Mouse (Mus musculus) liver, embryonic 12.5 days (tissue): ENCODE results near the gene Hs6st2. TPM values are rescaled to one million over a fixed set of nuclear protein-coding genes. Genes with fewer than 3 reads are reported as not detected.

Experiments used
- ATAC-seq: fragments of 200-750 bp; cut with Nextera tagmentation; 2 replicates; pipeline ENCODE4 v1.8.0; 2017; ENCODE audit warnings: moderate number of reproducible peaks, mild to moderate bottlenecking, moderate library complexity
- H3K27ac ChIP-seq: fragments of 300-500 bp; sonication (generic); 2 replicates; pipeline ENCODE4 v1.5.1; 2016; ENCODE audit warnings: mild to moderate bottlenecking
- H3K27me3 ChIP-seq: fragments of 300-500 bp; sonication (generic); replicated peaks from 2 replicates; pipeline ENCODE4 v1.6.1; 2016; ENCODE audit warnings: mild to moderate bottlenecking, moderate library complexity
- H3K36me3 ChIP-seq: fragments of 300-500 bp; sonication (generic); 2 replicates; pipeline ENCODE4 v1.6.1; 2016; ENCODE audit warnings: mild to moderate bottlenecking, moderate library complexity
- H3K4me1 ChIP-seq: fragments of 300-500 bp; sonication (generic); 2 replicates; pipeline ENCODE4 v1.6.1; 2016
- H3K4me2 ChIP-seq: fragments of 300-500 bp; sonication (generic); 2 replicates; pipeline ENCODE4 v1.6.1; 2016; ENCODE audit warnings: mild to moderate bottlenecking, moderate library complexity
- H3K4me3 ChIP-seq: fragments of 300-500 bp; sonication (generic); 2 replicates; pipeline ENCODE4 v1.5.1; 2016; ENCODE audit warnings: mild to moderate bottlenecking, moderate library complexity
- H3K9ac ChIP-seq: fragments of 300-500 bp; sonication (generic); 2 replicates; pipeline ENCODE4 v1.6.1; 2016; ENCODE audit warnings: mild to moderate bottlenecking, moderate library complexity
- H3K9me3 ChIP-seq: fragments of 300-500 bp; sonication (generic); replicated peaks from 2 replicates; pipeline ENCODE4 v1.6.1; 2016; ENCODE audit warnings: mild to moderate bottlenecking, moderate library complexity
- WGBS: fragments of 180-500 bp; shearing (Covaris S2); methylation state at CpG from one replicate; pipeline ENCODE4 v1.1.7; 2016; ENCODE audit not compliant: insufficient replicate concordance; 5-methylcytosine and 5-hydroxymethylcytosine counted together
- polyA plus RNA-seq: library from polyadenylated mRNA; unstranded; fragments of >200 nt; fragmentation: Nextera tagmentation; extraction: Ambion mirVana; gene quantifications from 2 replicates; pipeline ENCODE4 v1.2.1, GENCODE M21; 2016

Gene Hs6st2
- polyA plus RNA-seq, 1 experiment from 2014 or later: 2.6 TPM

DNA sequence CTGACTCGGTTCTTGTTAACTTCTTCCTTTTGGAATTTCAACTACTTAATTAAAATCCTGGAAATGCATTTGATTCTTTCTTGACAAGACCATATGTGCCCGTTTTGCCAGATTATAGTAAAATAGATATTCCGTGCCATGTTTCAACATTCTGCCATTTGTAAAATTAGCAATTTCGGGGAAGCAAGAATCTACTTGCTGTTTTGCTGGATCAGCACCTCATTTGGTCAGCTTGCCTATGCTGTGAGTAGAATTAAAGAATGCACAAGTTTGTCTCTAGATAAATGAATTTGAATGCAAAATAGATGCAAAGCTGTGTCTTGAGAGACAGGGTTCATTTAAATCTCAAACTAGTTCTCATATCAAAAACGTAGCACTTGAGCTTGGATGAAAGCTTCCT lies 142.0 kb downstream of the Hs6st2 start:
- H3K4me3 ChIP-seq: no peak overlapping the region
- H3K9me3 ChIP-seq: no peaks in the 10 kb centered on the region
- H3K4me1 ChIP-seq: no peaks in the 10 kb centered on the region
- H3K9ac ChIP-seq: no peak overlapping the region
- 66% methylated on average over 5 of the region's 5 CpGs for WGBS
- no peak for ATAC-seq
- H3K36me3 ChIP-seq: no peaks in the 10 kb centered on the region
- H3K4me2 ChIP-seq: no peak overlapping the region
- H3K27ac ChIP-seq: no peak overlapping the region
- H3K27me3 ChIP-seq: no peaks in the 10 kb centered on the region

DNA sequence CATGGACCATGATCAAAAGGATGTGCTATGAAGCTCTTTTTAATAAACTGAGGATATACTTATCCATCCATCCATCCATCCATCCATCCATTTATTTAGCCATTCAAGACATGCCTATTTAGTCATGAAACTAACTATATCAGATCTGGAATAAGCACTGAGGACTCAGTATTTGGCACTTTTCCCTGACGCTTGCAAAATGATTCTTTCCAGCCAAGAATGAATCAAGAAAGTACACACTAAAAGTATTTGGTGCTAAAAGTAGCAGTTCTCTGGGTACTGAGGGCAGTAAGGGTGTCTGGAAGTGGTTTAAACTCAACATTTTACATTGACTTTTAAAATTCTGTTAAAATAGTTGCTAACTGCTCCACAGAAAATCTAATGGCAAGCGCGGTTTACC lies 144.6 kb downstream of the Hs6st2 start:
- Histone ChIP-seq H3K4me3 (no peak overlapping the region), H3K27ac (no peak overlapping the region), H3K36me3 (no peaks in the 10 kb centered on the region), H3K4me2 (no peak overlapping the region), H3K9ac (no peak overlapping the region), H3K4me1 (no peaks in the 10 kb centered on the region), H3K9me3 (no peaks in the 10 kb centered on the region), H3K27me3 (no peaks in the 10 kb centered on the region)
- no peak for ATAC-seq
- 78% methylated on average over 3 of the region's 3 CpGs for WGBS

DNA sequence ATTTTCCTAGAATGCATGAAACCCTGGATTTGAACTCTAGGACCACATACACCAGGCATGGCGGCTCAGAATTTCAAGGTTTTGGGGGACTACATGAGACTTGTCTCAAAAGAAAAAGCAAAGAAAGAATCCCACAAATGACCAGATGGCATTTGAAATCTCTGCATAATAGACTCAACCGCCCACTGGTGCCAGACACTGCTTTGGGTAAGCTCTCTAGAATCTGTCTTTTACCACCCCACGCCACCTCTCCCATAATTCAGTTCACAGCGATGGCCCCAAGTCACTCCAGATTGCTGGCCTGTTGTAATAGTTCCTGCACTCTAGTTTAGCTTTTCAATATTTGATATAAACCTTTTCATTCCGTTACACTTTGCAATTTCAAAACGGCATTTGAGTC lies 146.4 kb downstream of the Hs6st2 start:
- Histone ChIP-seq H3K9me3 (no peaks in the 10 kb centered on the region), H3K4me1 (no peaks in the 10 kb centered on the region), H3K27me3 (no peaks in the 10 kb centered on the region), H3K27ac (no peak overlapping the region), H3K4me2 (no peak overlapping the region), H3K36me3 (no peaks in the 10 kb centered on the region), H3K9ac (no peak overlapping the region), H3K4me3 (no peak overlapping the region)
- 73% methylated on average over 6 of the region's 6 CpGs for WGBS
- no peak for ATAC-seq

DNA sequence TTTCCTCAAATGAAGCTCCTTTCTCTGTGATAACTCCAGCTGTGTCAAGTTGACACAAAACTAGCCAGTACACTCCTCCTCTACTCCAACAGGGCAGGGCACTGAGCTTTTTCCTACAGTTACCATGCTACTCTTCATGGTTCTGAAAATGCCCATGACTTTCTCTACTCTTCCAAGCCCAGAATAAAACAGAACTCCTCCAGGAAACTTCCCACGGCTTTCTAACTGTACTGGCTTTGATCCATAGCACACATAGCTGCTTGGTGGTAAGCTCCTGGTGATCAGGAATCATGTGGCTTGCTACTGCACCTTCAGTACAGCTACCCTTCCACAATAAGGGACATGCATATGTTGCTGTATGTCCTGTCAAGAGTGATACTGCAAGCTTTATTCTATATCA lies 150.5 kb downstream of the Hs6st2 start:
- Histone ChIP-seq H3K9me3 (no peaks in the 10 kb centered on the region), H3K4me2 (no peak overlapping the region), H3K27me3 (no peaks in the 10 kb centered on the region), H3K4me1 (no peaks in the 10 kb centered on the region), H3K4me3 (no peak overlapping the region), H3K36me3 (no peaks in the 10 kb centered on the region), H3K9ac (no peak overlapping the region), H3K27ac (no peak overlapping the region)
- no peak for ATAC-seq
- WGBS: 60% methylated on average over 1 of the region's 1 CpGs

DNA sequence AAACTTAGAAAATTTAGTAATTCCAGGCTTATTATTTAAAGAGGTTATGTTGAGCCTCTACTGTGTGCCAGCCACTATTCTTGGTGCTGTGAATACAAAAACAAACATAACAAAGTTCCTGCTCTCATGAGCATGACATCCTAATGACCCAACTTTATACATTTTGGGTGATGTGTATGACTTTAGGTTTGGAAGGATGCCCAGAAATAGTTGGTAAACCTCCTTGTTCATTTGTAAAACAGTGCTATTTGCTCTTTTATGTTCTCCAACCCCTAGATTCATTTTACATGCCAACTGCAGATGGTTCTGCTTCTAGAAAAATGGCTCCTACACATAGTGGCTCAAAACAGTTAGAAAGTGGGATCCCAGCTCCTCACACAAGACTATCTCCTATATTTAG lies 153.1 kb downstream of the Hs6st2 start:
- ATAC-seq: no peak
- H3K9ac ChIP-seq: no peak overlapping the region
- no peaks in the 10 kb centered on the region for H3K27me3 ChIP-seq
- H3K4me3 ChIP-seq: no peak overlapping the region
- no peak overlapping the region for H3K27ac ChIP-seq
- no peaks in the 10 kb centered on the region for H3K36me3 ChIP-seq
- H3K9me3 ChIP-seq: no peaks in the 10 kb centered on the region
- no peaks in the 10 kb centered on the region for H3K4me1 ChIP-seq
- no peak overlapping the region for H3K4me2 ChIP-seq

DNA sequence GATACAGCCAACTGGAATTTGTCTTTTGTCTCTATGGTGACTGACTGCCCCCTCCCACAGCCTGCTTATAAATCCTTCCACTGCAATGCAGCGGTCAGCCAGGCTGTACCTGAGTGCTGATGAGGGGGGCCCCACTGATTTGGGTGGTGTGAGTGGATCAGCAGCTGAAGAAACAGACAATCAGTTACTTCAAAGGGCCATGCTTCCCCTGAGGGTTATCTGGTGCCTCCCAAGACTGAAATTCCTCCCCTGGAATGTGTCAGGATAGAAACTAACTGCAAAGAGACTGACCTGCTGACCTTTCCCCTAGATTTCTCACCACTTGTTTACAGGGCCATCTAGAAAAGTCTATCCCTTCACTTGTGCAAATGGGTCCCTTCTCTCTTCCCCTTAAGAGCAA lies 166.8 kb downstream of the Hs6st2 start:
- WGBS: 35% methylated on average over 1 of the region's 1 CpGs
- no peak for ATAC-seq
- H3K9me3 ChIP-seq: no peaks in the 10 kb centered on the region
- no peaks in the 10 kb centered on the region for H3K27me3 ChIP-seq
- H3K27ac ChIP-seq: no peak overlapping the region
- H3K9ac ChIP-seq: no peak overlapping the region
- H3K4me2 ChIP-seq: no peak overlapping the region
- no peaks in the 10 kb centered on the region for H3K36me3 ChIP-seq
- no peak overlapping the region for H3K4me3 ChIP-seq
- no peaks in the 10 kb centered on the region for H3K4me1 ChIP-seq

DNA sequence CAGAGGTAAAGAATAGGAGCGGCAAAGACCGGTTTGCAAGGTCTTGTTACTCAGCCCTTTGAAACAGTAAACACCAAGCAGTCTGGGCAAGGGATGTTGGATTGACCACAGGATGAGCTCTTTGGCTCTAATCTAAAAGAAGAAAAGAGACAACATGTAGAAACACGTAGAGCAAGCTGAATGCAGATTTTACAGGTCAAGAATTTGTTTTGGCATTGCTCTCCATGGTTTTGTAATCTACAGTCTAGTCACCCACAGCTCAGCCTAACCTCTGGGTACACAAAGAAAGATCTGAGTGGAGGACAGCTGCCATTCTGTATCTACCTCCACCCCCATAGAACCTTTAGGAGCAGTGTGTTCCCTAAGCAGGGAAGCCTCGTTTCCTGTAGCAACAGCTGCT lies 175.1 kb downstream of the Hs6st2 start:
- 53% methylated on average over 4 of the region's 4 CpGs for WGBS
- no peak overlapping the region for H3K4me3 ChIP-seq
- H3K27me3 ChIP-seq: no peaks in the 10 kb centered on the region
- no peaks in the 10 kb centered on the region for H3K9me3 ChIP-seq
- no peaks in the 10 kb centered on the region for H3K4me1 ChIP-seq
- H3K4me2 ChIP-seq: no peak overlapping the region
- ATAC-seq: no peak
- H3K9ac ChIP-seq: no peak overlapping the region
- no peaks in the 10 kb centered on the region for H3K36me3 ChIP-seq
- no peak overlapping the region for H3K27ac ChIP-seq

DNA sequence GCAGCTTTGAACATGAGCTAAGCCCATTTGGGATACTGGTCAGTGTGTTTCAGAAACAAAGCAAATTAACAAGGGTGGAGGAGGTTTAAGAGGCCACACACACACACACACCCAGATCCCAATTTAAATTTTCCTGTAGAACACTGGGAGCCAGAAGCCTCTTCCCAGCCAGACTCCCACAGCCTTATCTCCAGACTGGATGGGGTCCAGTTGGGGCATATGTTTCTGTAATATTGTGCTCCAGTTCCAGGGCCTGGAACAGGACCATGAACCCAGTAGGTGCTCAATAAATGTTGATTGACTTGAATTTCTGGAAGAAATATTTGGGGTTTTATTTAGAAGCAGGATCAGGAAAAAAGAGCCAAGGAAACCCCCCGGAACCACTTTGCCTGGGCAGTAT lies 176.0 kb downstream of the Hs6st2 start:
- H3K27me3 ChIP-seq: no peaks in the 10 kb centered on the region
- H3K4me2 ChIP-seq: no peak overlapping the region
- H3K9me3 ChIP-seq: no peaks in the 10 kb centered on the region
- H3K4me3 ChIP-seq: no peak overlapping the region
- H3K9ac ChIP-seq: no peak overlapping the region
- no peak overlapping the region for H3K27ac ChIP-seq
- WGBS: 26% methylated on average over 1 of the region's 1 CpGs
- H3K36me3 ChIP-seq: no peaks in the 10 kb centered on the region
- no peaks in the 10 kb centered on the region for H3K4me1 ChIP-seq
- ATAC-seq: no peak

DNA sequence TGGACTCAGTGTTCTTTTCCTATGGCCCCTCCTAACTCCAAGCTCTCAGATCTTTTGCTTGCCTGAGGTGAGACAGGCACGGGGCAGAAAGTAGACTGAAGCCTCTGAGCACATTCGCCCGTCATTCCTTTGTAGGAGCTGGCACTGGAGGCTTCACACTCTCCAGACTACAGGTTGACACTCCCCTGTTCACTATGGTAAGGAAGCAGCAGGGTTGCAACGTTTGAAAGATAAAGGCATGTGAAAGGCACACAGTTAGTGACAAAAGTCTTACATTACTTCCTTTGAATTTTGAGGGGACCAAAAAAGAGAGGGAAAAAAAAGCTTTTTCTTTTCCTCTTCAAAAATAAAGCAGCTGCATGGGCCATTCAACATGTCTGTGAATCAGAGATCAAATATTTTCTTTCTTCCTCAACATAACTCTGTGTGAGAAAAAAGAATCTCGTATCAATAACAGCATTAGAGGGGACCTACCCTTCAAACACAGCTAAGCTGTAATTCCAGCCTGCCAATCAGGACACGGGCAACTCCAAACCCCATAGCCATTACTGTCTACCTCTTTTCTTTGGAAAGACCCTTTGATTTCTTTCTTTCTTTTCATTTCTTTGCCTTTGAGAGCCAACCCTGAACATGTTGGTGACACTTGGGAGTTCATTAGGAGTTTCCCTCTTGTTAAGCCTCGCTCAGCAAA lies 177.7 kb downstream of the Hs6st2 start:
- Histone ChIP-seq H3K4me2 (no peak overlapping the region), H3K9me3 (no peaks in the 10 kb centered on the region), H3K27ac (no peak overlapping the region), H3K27me3 (no peaks in the 10 kb centered on the region), H3K9ac (no peak overlapping the region), H3K36me3 (no peaks in the 10 kb centered on the region), H3K4me1 (no peaks in the 10 kb centered on the region), H3K4me3 (no peak overlapping the region)
- no peak for ATAC-seq
- WGBS: 54% methylated on average over 7 of the region's 7 CpGs

DNA sequence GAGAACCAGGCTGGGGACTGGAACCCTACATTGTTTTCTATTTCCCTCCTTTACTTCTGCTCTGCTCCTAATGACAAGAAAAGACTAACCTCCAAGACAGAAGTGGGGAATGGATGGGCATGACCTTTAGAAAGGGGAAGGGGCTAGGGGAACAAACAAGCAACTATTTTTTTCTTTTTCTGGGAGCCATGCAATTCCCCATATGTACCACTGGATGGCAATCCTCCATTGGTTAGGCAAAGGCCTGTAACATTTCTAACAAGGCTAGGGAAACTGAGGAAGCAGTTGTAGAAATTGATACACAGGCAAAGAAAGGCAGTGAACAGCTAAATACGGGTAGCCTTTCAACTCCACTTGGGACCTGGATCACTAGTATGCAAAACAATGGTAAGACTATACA lies 183.8 kb downstream of the Hs6st2 start:
- no peaks in the 10 kb centered on the region for H3K4me1 ChIP-seq
- ATAC-seq: no peak
- H3K9me3 ChIP-seq: no peaks in the 10 kb centered on the region
- no peaks in the 10 kb centered on the region for H3K36me3 ChIP-seq
- no peaks in the 10 kb centered on the region for H3K27me3 ChIP-seq
- H3K4me3 ChIP-seq: no peak overlapping the region
- H3K4me2 ChIP-seq: no peak overlapping the region
- 30% methylated on average over 1 of the region's 1 CpGs for whole genome bisulfite sequencing
- H3K27ac ChIP-seq: no peak overlapping the region
- H3K9ac ChIP-seq: no peak overlapping the region

DNA sequence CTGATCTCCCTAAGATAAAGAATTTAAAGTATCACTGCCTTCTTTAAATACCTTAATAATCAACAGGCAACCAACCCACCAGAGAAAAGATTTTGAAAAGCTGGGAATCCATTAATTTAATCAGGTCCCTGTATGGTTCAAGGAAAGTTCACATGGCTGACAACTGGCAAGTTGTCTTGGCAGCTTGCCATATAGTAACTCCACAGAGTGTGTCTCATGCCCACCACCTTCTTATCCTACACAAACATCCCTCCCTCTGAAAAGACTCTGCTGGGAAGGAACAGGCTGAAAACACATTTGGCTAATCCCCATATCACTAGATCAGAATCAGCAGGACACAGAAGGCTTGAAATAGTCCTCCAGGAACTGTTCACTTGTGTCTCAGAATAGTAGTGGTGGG lies 193.3 kb downstream of the Hs6st2 start:
- no peak for ATAC-seq
- Histone ChIP-seq H3K9ac (no peak overlapping the region), H3K4me2 (no peak overlapping the region), H3K9me3 (no peaks in the 10 kb centered on the region), H3K4me1 (no peaks in the 10 kb centered on the region), H3K4me3 (no peak overlapping the region), H3K36me3 (no peaks in the 10 kb centered on the region), H3K27me3 (no peaks in the 10 kb centered on the region), H3K27ac (no peak overlapping the region)

DNA sequence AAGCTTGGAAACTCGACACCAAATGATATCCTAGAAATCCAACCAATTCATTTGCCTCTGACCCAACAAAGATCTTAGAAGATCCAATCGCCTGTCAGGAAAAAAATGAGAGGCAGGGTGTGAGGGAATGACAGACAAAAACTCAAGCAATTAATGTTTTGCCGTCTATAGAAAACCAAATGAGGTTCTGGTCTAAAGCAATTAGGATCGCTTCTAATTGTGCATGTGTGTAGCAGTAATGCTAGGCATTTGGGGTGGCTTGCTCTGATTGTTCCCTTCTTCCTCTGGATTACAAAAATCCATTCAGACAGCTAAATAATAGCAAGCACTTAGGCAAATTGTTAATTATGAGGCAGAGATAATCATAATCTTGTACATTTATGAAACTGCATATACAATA lies 212.2 kb downstream of the Hs6st2 start:
- no peaks in the 10 kb centered on the region for H3K27me3 ChIP-seq
- H3K27ac ChIP-seq: no peak overlapping the region
- H3K9ac ChIP-seq: no peak overlapping the region
- H3K4me3 ChIP-seq: no peak overlapping the region
- no peaks in the 10 kb centered on the region for H3K4me1 ChIP-seq
- no peak for ATAC-seq
- no peaks in the 10 kb centered on the region for H3K9me3 ChIP-seq
- WGBS: 66% methylated on average over 4 of the region's 4 CpGs
- H3K36me3 ChIP-seq: no peaks in the 10 kb centered on the region
- no peak overlapping the region for H3K4me2 ChIP-seq

DNA sequence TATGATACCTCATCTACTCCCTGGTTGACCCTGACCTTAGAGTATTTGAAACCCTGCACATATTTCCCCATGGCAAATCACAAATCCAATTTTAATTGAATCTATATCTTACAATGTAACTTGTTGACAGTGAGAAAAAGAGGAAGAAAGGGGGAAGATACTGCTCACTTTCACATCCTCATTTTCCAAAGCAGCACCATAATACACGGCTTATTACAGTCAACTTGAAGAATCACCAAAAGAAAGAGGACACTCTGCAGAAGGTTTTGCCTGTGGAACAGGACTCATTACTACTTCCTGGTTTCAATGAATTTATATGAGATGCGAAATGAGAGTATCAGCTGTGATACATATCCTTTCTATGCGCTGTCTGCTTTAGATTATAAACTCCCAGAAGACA lies 220.2 kb downstream of the Hs6st2 start:
- Histone ChIP-seq H3K4me1 (no peaks in the 10 kb centered on the region), H3K27ac (no peak overlapping the region), H3K9ac (no peak overlapping the region), H3K4me3 (no peak overlapping the region), H3K36me3 (no peaks in the 10 kb centered on the region), H3K9me3 (no peaks in the 10 kb centered on the region), H3K4me2 (no peak overlapping the region), H3K27me3 (no peaks in the 10 kb centered on the region)
- ATAC-seq: no peak
- 58% methylated on average over 3 of the region's 3 CpGs for WGBS
